Mouse (Mus musculus) E14TG2a.4 (cell line): ENCODE results near the gene Ncapd2.

ENCODE experiments used
- CTCF ChIP-seq: conservative IDR thresholded peaks from 2 replicates; pipeline ENCODE4 v1.5.1; 2014; ENCODE audit warnings: low read length
- NANOG ChIP-seq: IDR thresholded peaks from 2 replicates; pipeline ENCODE4 v1.6.1; 2014; ENCODE audit warnings: borderline replicate concordance, low read length, mixed read lengths

DNA sequence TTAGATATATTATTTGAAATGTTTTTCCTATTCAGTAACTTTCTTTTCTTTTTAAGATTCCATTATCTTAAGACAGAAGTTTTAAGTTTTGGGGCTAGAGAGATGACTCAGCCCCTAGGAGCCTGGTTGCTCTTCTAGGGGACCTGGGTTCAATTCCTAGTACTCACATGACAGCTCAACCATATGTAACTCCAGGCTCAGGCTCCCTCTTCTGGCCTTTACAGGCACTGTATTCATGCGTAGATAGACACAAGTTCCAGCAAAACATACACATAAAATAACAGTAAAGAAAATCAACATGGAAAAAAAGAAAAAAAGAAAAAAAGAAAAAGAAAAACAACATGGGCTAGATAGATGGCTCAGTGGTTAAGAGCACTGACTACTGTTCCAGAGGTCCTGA is 18.9 kb upstream of the Ncapd2 start:
- peak; percentile 37 for TF ChIP-seq CTCF
- TF ChIP-seq NANOG, result no peak
